Mouse (Mus musculus) 416B (cell line): ENCODE measurements around the gene Lyst.

Experiments
- DNase-seq: peaks from one replicate; pipeline ENCODE4 v3.0.0; 2011; ENCODE audit warnings: low read depth

Gene Lyst

GRCm38 (mm10) chr13:13573572-13574257, 16.5 kb upstream of the Lyst start:
- DNase-seq, result no peak

- DNase-seq, result no peak
Measured at GRCm38 (mm10) chr13:13574258-13574870, 15.8 kb upstream of the Lyst start.

GRCm38 (mm10) chr13:13575106-13575505, 15.1 kb upstream of the Lyst start:
- DNase-seq, result no peak

GRCm38 (mm10) chr13:13576469-13577205, 13.6 kb upstream of the Lyst start:
- no peak for DNase-seq

GRCm38 (mm10) chr13:13581988-13582387, 8.2 kb upstream of the Lyst start:
- DNase-seq, result peak; percentile 28

- DNase-seq, result no peak
Measured at GRCm38 (mm10) chr13:13583473-13583872, 6.7 kb upstream of the Lyst start.

GRCm38 (mm10) chr13:13587653-13588184, 2.5 kb upstream of the Lyst start:
- DNase-seq, result peak; percentile 86

- no peak for DNase-seq
Measured at GRCm38 (mm10) chr13:13588518-13588917, 1.7 kb upstream of the Lyst start.

- DNase-seq, result no peak
Measured at GRCm38 (mm10) chr13:13589032-13589431, 1.2 kb upstream of the Lyst start.

- DNase-seq, result peak; percentile 60
Measured at GRCm38 (mm10) chr13:13591892-13592291, 1.7 kb downstream of the Lyst start.

GRCm38 (mm10) chr13:13596424-13597044, 6.3 kb downstream of the Lyst start:
- DNase-seq, result no peak

- DNase-seq, result no peak
Measured at GRCm38 (mm10) chr13:13597896-13598295, 7.7 kb downstream of the Lyst start.

- no peak for DNase-seq
Measured at GRCm38 (mm10) chr13:13601407-13601806, 11.2 kb downstream of the Lyst start.

GRCm38 (mm10) chr13:13606149-13606548, 16.0 kb downstream of the Lyst start:
- peak; percentile 39 for DNase-seq

GRCm38 (mm10) chr13:13608311-13608710, 18.1 kb downstream of the Lyst start:
- no peak for DNase-seq

- DNase-seq, result peak; percentile 18
Measured at GRCm38 (mm10) chr13:13609655-13610054, 19.5 kb downstream of the Lyst start.

- DNase-seq, result peak; percentile 82
Measured at GRCm38 (mm10) chr13:13612882-13613281, 22.7 kb downstream of the Lyst start.

- peak; percentile 42 for DNase-seq
Measured at GRCm38 (mm10) chr13:13614235-13614634, 24.0 kb downstream of the Lyst start.

- DNase-seq, result peak; percentile 57
Measured at GRCm38 (mm10) chr13:13621456-13621855, 31.3 kb downstream of the Lyst start.

GRCm38 (mm10) chr13:13622565-13622964, 32.4 kb downstream of the Lyst start:
- peak; percentile 50 for DNase-seq

- peak; percentile 40 for DNase-seq
Measured at GRCm38 (mm10) chr13:13633746-13634145, 43.5 kb downstream of the Lyst start.

GRCm38 (mm10) chr13:13634706-13635105, 44.5 kb downstream of the Lyst start:
- no peak for DNase-seq
